Mouse (Mus musculus) CD4-positive helper T cell, adult 2 months (primary cell): Measurements from ENCODE around the gene Gm21209.
"Not testable (repeated sequence)": the region's sequence is repeated elsewhere in the genome, so short reads cannot be mapped to it uniquely, and the experiment has no call there.

Source experiments
- DNase-seq: peaks from one replicate; pipeline ENCODE4 v3.0.0-alpha.2; 2012; ENCODE audit warnings: low read depth, missing footprints, low spot score

Gene Gm21209

DNA sequence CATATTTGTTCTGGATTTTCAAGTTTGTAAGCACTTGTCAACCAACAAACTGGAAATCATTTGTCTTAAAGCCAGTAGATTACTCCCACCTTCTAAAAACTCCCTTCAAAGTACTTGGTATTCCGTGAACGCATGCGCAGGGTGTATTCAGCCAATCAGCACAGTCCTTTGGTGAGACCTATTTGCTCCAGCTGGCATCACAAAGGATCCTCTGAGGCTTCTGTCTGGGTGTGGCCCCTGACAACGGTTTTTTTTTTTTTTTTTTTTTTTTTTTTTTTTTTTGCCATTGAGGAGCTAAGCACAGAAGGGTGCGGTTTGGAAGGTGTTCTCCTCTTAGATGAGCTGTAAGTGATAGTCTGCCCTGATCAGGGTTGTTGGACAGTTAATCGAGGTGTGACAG, at the start of gene Gm21209:
TSS of gene Gm21209 (plus strand) at position 301 of the 400 bp plus-strand sequence.
- not testable (repeated sequence) for DNase-seq
